Mouse (Mus musculus): ENCODE data around the gene Sec14l5. TPM values are rescaled to one million over a fixed set of nuclear protein-coding genes. Genes with fewer than 3 reads are reported as not detected.

Gene Sec14l5
- polyA plus RNA-seq, 1 experiment, result 2.4 TPM

DNA sequence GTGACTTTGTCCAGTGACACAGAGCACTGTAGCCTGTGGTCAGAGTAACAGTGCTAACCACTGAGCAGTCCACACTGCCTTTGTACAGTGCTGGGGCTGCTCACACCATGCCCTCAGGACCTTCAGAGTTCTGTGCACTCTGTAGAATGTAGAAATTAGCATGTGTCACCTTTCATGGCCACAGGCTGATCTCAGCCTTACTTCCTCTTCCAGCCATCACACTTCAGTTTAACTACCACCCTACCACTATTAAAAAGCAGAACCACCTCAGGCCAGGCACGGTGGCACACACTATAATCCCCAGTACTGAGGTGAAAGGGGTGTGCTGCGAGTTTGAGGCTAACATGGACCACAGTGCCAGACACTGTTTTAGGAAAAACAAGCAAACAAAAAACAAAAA lies 63.5 kb downstream of the Sec14l5 start:
- Histone ChIP-seq H3K27me3 (ENCODE audit: control insufficient read depth, insufficient read depth, low read length, poor library complexity, severe bottlenecking) (no peaks in the 10 kb centered on the region), H3K9ac (ENCODE audit: low read depth, poor library complexity, severe bottlenecking) (no peak overlapping the region), H3K27ac (ENCODE audit: insufficient read depth, low read length) (no peak overlapping the region), H3K9me3 (replicated peaks; ENCODE audit: control insufficient read depth, insufficient read depth, low read length, poor library complexity, severe bottlenecking) (no peaks in the 10 kb centered on the region), H3K36me3 (ENCODE audit: control insufficient read depth, insufficient read depth, low read length, poor library complexity, severe bottlenecking) (no peaks in the 10 kb centered on the region), H3K4me1 (ENCODE audit: control insufficient read depth, insufficient read depth, low read length) (no peaks in the 10 kb centered on the region), H3K4me3 (ENCODE audit: low read depth, low read length) (no peak overlapping the region)
- TF ChIP-seq POLR2A (IDR thresholded peaks at IDR 0.05; ENCODE audit: insufficient read depth, low read length) (no peak), EP300 (IDR thresholded peaks at IDR 0.05; ENCODE audit: insufficient read depth, low read depth, low read length) (no peak), CTCF (IDR thresholded peaks at IDR 0.05; ENCODE audit: low read depth, low read length) (no peak)

DNA sequence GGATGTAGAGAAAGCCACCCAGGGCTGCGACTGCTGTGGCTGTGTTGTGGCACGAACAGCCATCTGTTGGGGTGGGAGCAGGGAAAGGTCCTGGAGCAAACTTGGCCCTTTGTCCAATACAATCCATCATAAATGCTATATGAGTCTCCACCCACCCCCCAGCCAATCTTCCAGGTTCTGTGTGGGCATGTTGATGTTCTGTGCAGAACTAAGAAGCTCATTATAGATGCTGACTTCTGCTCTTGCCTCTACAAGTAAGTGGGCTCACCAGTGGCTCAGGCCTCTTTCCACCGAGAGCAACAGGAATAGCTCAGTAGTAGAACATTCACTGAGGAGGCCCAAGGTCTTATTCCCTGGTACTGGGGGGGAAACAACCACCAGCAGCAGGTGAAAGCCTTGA lies 65.2 kb downstream of the Sec14l5 start:
- Histone ChIP-seq H3K27ac (ENCODE audit: insufficient read depth, low read length) (no peak overlapping the region), H3K9ac (ENCODE audit: low read depth, poor library complexity, severe bottlenecking) (no peak overlapping the region), H3K27me3 (ENCODE audit: control insufficient read depth, insufficient read depth, low read length, poor library complexity, severe bottlenecking) (no peaks in the 10 kb centered on the region), H3K4me1 (ENCODE audit: control insufficient read depth, insufficient read depth, low read length) (no peaks in the 10 kb centered on the region), H3K4me3 (ENCODE audit: low read depth, low read length) (no peak overlapping the region), H3K9me3 (replicated peaks; ENCODE audit: control insufficient read depth, insufficient read depth, low read length, poor library complexity, severe bottlenecking) (no peaks in the 10 kb centered on the region), H3K36me3 (ENCODE audit: control insufficient read depth, insufficient read depth, low read length, poor library complexity, severe bottlenecking) (no peaks in the 10 kb centered on the region)
- TF ChIP-seq EP300 (IDR thresholded peaks at IDR 0.05; ENCODE audit: insufficient read depth, low read depth, low read length), result no peak
- no peak for TF ChIP-seq CTCF (IDR thresholded peaks at IDR 0.05; ENCODE audit: low read depth, low read length)
- TF ChIP-seq POLR2A (IDR thresholded peaks at IDR 0.05; ENCODE audit: insufficient read depth, low read length), result no peak

DNA sequence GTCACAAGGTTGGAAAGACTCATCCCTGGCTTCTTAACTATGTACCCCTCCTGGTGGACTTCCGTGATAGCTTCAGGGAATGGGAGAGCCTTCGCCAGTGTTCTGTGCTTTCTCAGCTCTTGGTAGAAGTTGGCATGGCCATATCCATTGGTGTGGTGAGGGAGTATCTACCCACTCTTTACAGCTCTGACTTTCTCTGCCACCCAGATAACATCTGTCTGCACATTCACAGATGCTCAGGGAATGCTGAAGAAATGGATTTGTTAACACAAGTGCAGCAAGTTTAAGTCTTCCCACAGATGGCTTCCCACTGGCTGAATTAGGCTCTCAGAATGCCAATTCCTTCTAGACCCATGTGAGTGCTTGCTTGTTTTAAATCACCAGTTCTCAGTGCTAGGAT lies 67.2 kb downstream of the Sec14l5 start:
- TF ChIP-seq EP300 (IDR thresholded peaks at IDR 0.05; ENCODE audit: insufficient read depth, low read depth, low read length) (no peak), POLR2A (IDR thresholded peaks at IDR 0.05; ENCODE audit: insufficient read depth, low read length) (no peak), CTCF (IDR thresholded peaks at IDR 0.05; ENCODE audit: low read depth, low read length) (no peak)
- H3K27ac ChIP-seq (ENCODE audit: insufficient read depth, low read length), result no peak overlapping the region
- H3K36me3 ChIP-seq (ENCODE audit: control insufficient read depth, insufficient read depth, low read length, poor library complexity, severe bottlenecking), result no peaks in the 10 kb centered on the region
- no peak overlapping the region for H3K4me3 ChIP-seq (ENCODE audit: low read depth, low read length)
- H3K27me3 ChIP-seq (ENCODE audit: control insufficient read depth, insufficient read depth, low read length, poor library complexity, severe bottlenecking), result no peaks in the 10 kb centered on the region
- no peaks in the 10 kb centered on the region for H3K9me3 ChIP-seq (replicated peaks; ENCODE audit: control insufficient read depth, insufficient read depth, low read length, poor library complexity, severe bottlenecking)
- H3K9ac ChIP-seq (ENCODE audit: low read depth, poor library complexity, severe bottlenecking), result no peak overlapping the region
- no peaks in the 10 kb centered on the region for H3K4me1 ChIP-seq (ENCODE audit: control insufficient read depth, insufficient read depth, low read length)

DNA sequence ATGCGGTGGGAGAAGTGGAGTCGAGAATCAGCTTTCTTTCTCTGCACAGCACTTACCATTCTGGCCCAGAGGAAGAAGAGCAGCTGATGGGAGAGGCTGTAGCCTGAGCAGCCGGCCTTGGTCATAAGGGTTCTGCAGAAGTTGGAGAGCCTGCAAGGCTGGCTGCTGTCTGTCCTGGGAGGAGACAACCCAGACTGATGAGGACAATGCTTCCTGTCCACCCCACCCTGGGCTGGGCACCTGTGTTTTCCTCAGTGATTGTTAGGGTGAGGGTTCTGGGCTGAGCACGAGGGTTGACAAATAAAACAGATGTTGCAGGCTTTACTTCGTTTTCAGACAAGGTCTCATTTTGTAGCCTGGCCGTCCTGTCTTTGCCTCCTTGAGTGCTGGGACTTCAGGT lies 69.8 kb downstream of the Sec14l5 start:
- Histone ChIP-seq H3K9me3 (replicated peaks; ENCODE audit: control insufficient read depth, insufficient read depth, low read length, poor library complexity, severe bottlenecking) (no peaks in the 10 kb centered on the region), H3K27me3 (ENCODE audit: control insufficient read depth, insufficient read depth, low read length, poor library complexity, severe bottlenecking) (no peaks in the 10 kb centered on the region), H3K4me3 (ENCODE audit: low read depth, low read length) (no peak overlapping the region), H3K4me1 (ENCODE audit: control insufficient read depth, insufficient read depth, low read length) (no peaks in the 10 kb centered on the region), H3K9ac (ENCODE audit: low read depth, poor library complexity, severe bottlenecking) (no peak overlapping the region), H3K36me3 (ENCODE audit: control insufficient read depth, insufficient read depth, low read length, poor library complexity, severe bottlenecking) (no peaks in the 10 kb centered on the region), H3K27ac (ENCODE audit: insufficient read depth, low read length) (no peak overlapping the region)
- no peak for TF ChIP-seq CTCF (IDR thresholded peaks at IDR 0.05; ENCODE audit: low read depth, low read length)
- TF ChIP-seq POLR2A (IDR thresholded peaks at IDR 0.05; ENCODE audit: insufficient read depth, low read length), result no peak
- TF ChIP-seq EP300 (IDR thresholded peaks at IDR 0.05; ENCODE audit: insufficient read depth, low read depth, low read length), result no peak

DNA sequence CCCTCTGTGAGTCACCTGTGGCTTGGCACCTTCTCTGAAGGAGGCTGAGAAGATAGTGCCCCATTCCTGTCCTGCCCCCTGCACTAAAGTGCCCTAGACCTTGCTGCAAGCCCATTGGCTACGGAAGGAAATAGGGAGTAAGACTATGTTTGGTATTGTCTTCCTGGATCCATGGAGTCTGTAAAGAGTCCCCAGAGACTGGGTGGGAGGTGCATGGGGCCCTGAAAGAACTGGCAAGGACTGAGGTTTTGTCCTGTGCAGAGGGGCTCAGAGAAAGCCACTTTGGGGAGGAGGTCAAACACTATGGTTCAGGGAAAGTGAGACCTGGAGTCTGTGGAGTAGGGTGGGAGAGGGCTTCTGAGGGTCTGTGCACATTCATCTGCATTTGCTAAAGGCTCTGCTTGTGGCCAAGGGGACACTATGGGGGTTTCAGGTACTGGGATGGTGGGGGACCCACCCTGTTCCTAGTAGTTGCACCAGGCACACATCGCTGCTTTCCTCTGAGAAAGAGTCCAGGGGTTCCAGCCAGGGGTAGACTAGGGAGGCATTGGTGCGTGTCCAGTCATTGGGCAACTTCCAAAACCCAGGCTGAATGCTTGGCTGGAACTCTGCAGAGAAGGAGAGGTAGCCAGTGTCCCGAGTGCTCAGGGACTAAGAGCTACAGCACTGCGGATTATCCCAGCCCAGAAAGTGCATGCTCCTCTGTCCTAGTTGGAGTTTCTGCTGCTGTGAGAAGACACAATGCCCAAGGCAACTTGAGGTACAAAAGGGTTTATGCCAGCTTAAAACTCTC lies 70.6 kb downstream of the Sec14l5 start:
- no peaks in the 10 kb centered on the region for H3K27me3 ChIP-seq (ENCODE audit: control insufficient read depth, insufficient read depth, low read length, poor library complexity, severe bottlenecking)
- no peak for TF ChIP-seq CTCF (IDR thresholded peaks at IDR 0.05; ENCODE audit: low read depth, low read length)
- TF ChIP-seq EP300 (IDR thresholded peaks at IDR 0.05; ENCODE audit: insufficient read depth, low read depth, low read length), result no peak
- TF ChIP-seq POLR2A (IDR thresholded peaks at IDR 0.05; ENCODE audit: insufficient read depth, low read length), result no peak
- H3K9ac ChIP-seq (ENCODE audit: low read depth, poor library complexity, severe bottlenecking), result no peak overlapping the region
- no peaks in the 10 kb centered on the region; the same call in 1 of the 2 replicates for H3K9me3 ChIP-seq (replicated peaks; ENCODE audit: control insufficient read depth, insufficient read depth, low read length, poor library complexity, severe bottlenecking)
- no peak overlapping the region for H3K4me3 ChIP-seq (ENCODE audit: low read depth, low read length)
- no peaks in the 10 kb centered on the region for H3K4me1 ChIP-seq (ENCODE audit: control insufficient read depth, insufficient read depth, low read length)
- no peaks in the 10 kb centered on the region for H3K36me3 ChIP-seq (ENCODE audit: control insufficient read depth, insufficient read depth, low read length, poor library complexity, severe bottlenecking)
- no peak overlapping the region for H3K27ac ChIP-seq (ENCODE audit: insufficient read depth, low read length)

DNA sequence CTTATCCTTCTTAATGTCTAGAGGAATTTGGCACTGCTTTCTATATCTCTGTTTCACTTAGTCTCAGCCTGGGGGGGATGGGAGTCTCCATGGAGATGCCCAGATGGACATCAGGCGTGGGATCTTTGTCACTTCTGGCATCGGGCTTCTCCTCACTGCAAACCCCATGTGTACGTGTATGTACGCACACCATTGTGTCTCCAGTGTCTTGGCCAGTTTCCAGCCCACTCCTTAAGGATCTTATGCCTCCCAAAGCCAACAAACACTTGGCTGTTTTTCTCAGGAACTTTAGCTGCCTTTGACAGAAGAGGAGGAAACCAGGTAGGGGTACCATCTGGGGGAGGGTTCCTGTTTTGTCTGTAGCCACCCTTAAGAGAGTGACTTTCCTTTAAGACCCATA lies 74.5 kb downstream of the Sec14l5 start:
- TF ChIP-seq CTCF (IDR thresholded peaks at IDR 0.05; ENCODE audit: low read depth, low read length) (no peak), POLR2A (IDR thresholded peaks at IDR 0.05; ENCODE audit: insufficient read depth, low read length) (no peak), EP300 (IDR thresholded peaks at IDR 0.05; ENCODE audit: insufficient read depth, low read depth, low read length) (no peak)
- H3K9ac ChIP-seq (ENCODE audit: low read depth, poor library complexity, severe bottlenecking), result no peak overlapping the region
- no peaks in the 10 kb centered on the region for H3K4me1 ChIP-seq (ENCODE audit: control insufficient read depth, insufficient read depth, low read length)
- peaks cover 3% of the 10 kb centered on the region; the same call in 1 of the 2 replicates for H3K9me3 ChIP-seq (replicated peaks; ENCODE audit: control insufficient read depth, insufficient read depth, low read length, poor library complexity, severe bottlenecking)
- H3K27ac ChIP-seq (ENCODE audit: insufficient read depth, low read length), result no peak overlapping the region
- no peaks in the 10 kb centered on the region for H3K27me3 ChIP-seq (ENCODE audit: control insufficient read depth, insufficient read depth, low read length, poor library complexity, severe bottlenecking)
- no peaks in the 10 kb centered on the region for H3K36me3 ChIP-seq (ENCODE audit: control insufficient read depth, insufficient read depth, low read length, poor library complexity, severe bottlenecking)
- H3K4me3 ChIP-seq (ENCODE audit: low read depth, low read length), result no peak overlapping the region

All from ES-Bruce4 (cell line).